Mouse (Mus musculus) heart, embryonic 15.5 days (tissue): Measurements from ENCODE around the gene Abcd3. TPM values are rescaled to one million over a fixed set of nuclear protein-coding genes. Genes with fewer than 3 reads are reported as not detected.
"Not testable (repeated sequence)": the region's sequence is repeated elsewhere in the genome, so short reads cannot be mapped to it uniquely, and the experiment has no call there.

Experiments
- ATAC-seq: fragments of 200-750 bp; cut with Nextera tagmentation; replicated peaks from 2 replicates; pipeline ENCODE4 v1.8.0; 2017; ENCODE audit warnings: low read depth, moderate TSS enrichment; ENCODE audit not compliant: insufficient number of reproducible peaks, insufficient read depth, low FRiP score
- H3K27ac ChIP-seq: fragments of 300-500 bp; sonication (generic); 2 replicates; pipeline ENCODE4 v1.5.1; 2015; ENCODE audit warnings: mild to moderate bottlenecking, inconsistent platforms
- H3K27me3 ChIP-seq: fragments of 300-500 bp; sonication (generic); 2 replicates; pipeline ENCODE4 v1.6.1; 2015; ENCODE audit warnings: inconsistent platforms
- H3K36me3 ChIP-seq: fragments of 300-500 bp; sonication (generic); 2 replicates; pipeline ENCODE4 v1.6.1; 2015; ENCODE audit warnings: mild to moderate bottlenecking, inconsistent platforms
- H3K4me1 ChIP-seq: fragments of 300-500 bp; sonication (generic); replicated peaks from 2 replicates; pipeline ENCODE4 v1.6.1; 2015; ENCODE audit warnings: inconsistent platforms
- H3K4me2 ChIP-seq: fragments of 300-500 bp; sonication (generic); 2 replicates; pipeline ENCODE4 v1.6.1; 2015; ENCODE audit warnings: inconsistent platforms, mild to moderate bottlenecking, moderate library complexity
- H3K4me3 ChIP-seq: fragments of 300-500 bp; sonication (generic); 2 replicates; pipeline ENCODE4 v1.5.1; 2015; ENCODE audit warnings: mild to moderate bottlenecking, inconsistent platforms
- H3K9ac ChIP-seq: fragments of 300-500 bp; sonication (generic); 2 replicates; pipeline ENCODE4 v1.6.1; 2015; ENCODE audit warnings: mild to moderate bottlenecking, inconsistent platforms
- H3K9me3 ChIP-seq: fragments of 300-500 bp; sonication (generic); replicated peaks from 2 replicates; pipeline ENCODE4 v1.6.1; 2016; ENCODE audit warnings: inconsistent platforms
- WGBS: fragments of 180-500 bp; shearing (Covaris S2); methylation state at CpG from one replicate; pipeline ENCODE4 v1.1.7; 2015; ENCODE audit warnings: mixed read lengths; 5-methylcytosine and 5-hydroxymethylcytosine counted together
- polyA plus RNA-seq: library from polyadenylated mRNA; unstranded; fragments of >200 nt; fragmentation: Nextera tagmentation; extraction: Ambion mirVana; gene quantifications from 2 replicates; pipeline ENCODE4 v1.2.1, GENCODE M21; 2015

Gene Abcd3
- polyA plus RNA-seq, 1 experiment from 2014 or later = 40.9 TPM

GRCm38 (mm10) chr3:121766818-121767217 is 48.3 kb downstream of the Abcd3 start:
- WGBS = 58% methylated on average over 5 of the region's 5 CpGs
- Histone ChIP-seq H3K4me1 (no peaks in the 10 kb centered on the region), H3K9me3 (no peaks in the 10 kb centered on the region), H3K27ac (no peak overlapping the region), H3K4me3 (no peak overlapping the region), H3K36me3 (peaks cover 63% of the 10 kb centered on the region), H3K27me3 (no peaks in the 10 kb centered on the region), H3K9ac (no peak overlapping the region), H3K4me2 (no peak overlapping the region)
- no peak for ATAC-seq

- Histone ChIP-seq H3K4me3 (no peak overlapping the region), H3K4me1 (no peaks in the 10 kb centered on the region), H3K27ac (no peak overlapping the region), H3K9me3 (no peaks in the 10 kb centered on the region), H3K9ac (no peak overlapping the region), H3K27me3 (no peaks in the 10 kb centered on the region), H3K4me2 (no peak overlapping the region), H3K36me3 (peaks cover 57% of the 10 kb centered on the region)
- no peak for ATAC-seq
Measured at GRCm38 (mm10) chr3:121766048-121766447, 49.1 kb downstream of the Abcd3 start.

- Histone ChIP-seq H3K9me3 (no peaks in the 10 kb centered on the region), H3K36me3 (peaks cover 49% of the 10 kb centered on the region), H3K27ac (no peak overlapping the region), H3K4me3 (no peak overlapping the region), H3K27me3 (no peaks in the 10 kb centered on the region), H3K4me2 (no peak overlapping the region), H3K9ac (no peak overlapping the region), H3K4me1 (no peaks in the 10 kb centered on the region)
- no peak for ATAC-seq
- 53% methylated on average over 4 of the region's 4 CpGs for WGBS
Measured at GRCm38 (mm10) chr3:121762056-121762852, 52.8 kb downstream of the Abcd3 start.

- Histone ChIP-seq H3K9me3 (no peaks in the 10 kb centered on the region), H3K4me1 (peaks cover 5% of the 10 kb centered on the region; the same call in 1 of the 2 replicates), H3K27me3 (no peaks in the 10 kb centered on the region), H3K9ac (no peak overlapping the region), H3K36me3 (peaks cover 22% of the 10 kb centered on the region), H3K4me3 (no peak overlapping the region), H3K27ac (no peak overlapping the region), H3K4me2 (no peak overlapping the region)
- ATAC-seq = no peak
- 57% methylated on average over 7 of the region's 7 CpGs for WGBS
Measured at GRCm38 (mm10) chr3:121758373-121758772, 56.7 kb downstream of the Abcd3 start.

GRCm38 (mm10) chr3:121755152-121755551 is 60.0 kb downstream of the Abcd3 start:
- WGBS = 22% methylated on average over 3 of the region's 3 CpGs
- Histone ChIP-seq H3K9ac (no peak overlapping the region), H3K4me2 (no peak overlapping the region), H3K36me3 (peaks cover 10% of the 10 kb centered on the region), H3K9me3 (no peaks in the 10 kb centered on the region), H3K27me3 (no peaks in the 10 kb centered on the region), H3K4me1 (peaks cover 5% of the 10 kb centered on the region; the same call in 1 of the 2 replicates), H3K4me3 (no peak overlapping the region), H3K27ac (no peak overlapping the region)
- no peak for ATAC-seq

- H3K4me1 ChIP-seq, ATAC-seq, H3K9ac ChIP-seq, H3K27ac ChIP-seq, H3K4me2 ChIP-seq, H3K27me3 ChIP-seq, H3K9me3 ChIP-seq, H3K36me3 ChIP-seq, H3K4me3 ChIP-seq: not testable (repeated sequence)
- 79% methylated on average over 10 of the region's 10 CpGs for WGBS
Measured at GRCm38 (mm10) chr3:121754319-121755090, 60.6 kb downstream of the Abcd3 start.

GRCm38 (mm10) chr3:121741186-121741848 is 73.8 kb downstream of the Abcd3 start:
- not testable (repeated sequence) for H3K4me3 ChIP-seq, H3K27ac ChIP-seq, H3K4me2 ChIP-seq, H3K9ac ChIP-seq, H3K9me3 ChIP-seq, ATAC-seq, H3K27me3 ChIP-seq, H3K36me3 ChIP-seq
- 87% methylated on average over 4 of the region's 4 CpGs for WGBS
- peaks cover 13% of the 10 kb centered on the region for H3K4me1 ChIP-seq

- Histone ChIP-seq H3K9me3 (no peaks in the 10 kb centered on the region), H3K4me3 (no peak overlapping the region), H3K9ac (no peak overlapping the region), H3K27ac (no peak overlapping the region), H3K4me1 (peaks cover 21% of the 10 kb centered on the region), H3K4me2 (no peak overlapping the region), H3K27me3 (no peaks in the 10 kb centered on the region), H3K36me3 (no peaks in the 10 kb centered on the region)
- ATAC-seq = no peak
- WGBS = 34% methylated on average over 17 of the region's 17 CpGs
Measured at GRCm38 (mm10) chr3:121739489-121740213, 75.5 kb downstream of the Abcd3 start.

GRCm38 (mm10) chr3:121738742-121739342 is 76.3 kb downstream of the Abcd3 start:
- no peaks in the 10 kb centered on the region for H3K9me3 ChIP-seq
- H3K4me2 ChIP-seq = no peak overlapping the region
- ATAC-seq = no peak
- no peak overlapping the region for H3K9ac ChIP-seq
- WGBS = 70% methylated on average over 9 of the region's 9 CpGs
- peaks cover 21% of the 10 kb centered on the region for H3K4me1 ChIP-seq
- peaks cover 6% of the 10 kb centered on the region for H3K36me3 ChIP-seq
- H3K27ac ChIP-seq = no peak overlapping the region
- no peaks in the 10 kb centered on the region for H3K27me3 ChIP-seq
- no peak overlapping the region for H3K4me3 ChIP-seq

GRCm38 (mm10) chr3:121737901-121738300 is 77.2 kb downstream of the Abcd3 start:
- 78% methylated on average over 2 of the region's 2 CpGs for WGBS
- H3K27ac ChIP-seq = no peak overlapping the region
- no peak for ATAC-seq
- no peak overlapping the region for H3K9ac ChIP-seq
- H3K4me2 ChIP-seq = no peak overlapping the region
- no peaks in the 10 kb centered on the region for H3K9me3 ChIP-seq
- H3K36me3 ChIP-seq = peaks cover 7% of the 10 kb centered on the region
- H3K4me1 ChIP-seq = peaks cover 21% of the 10 kb centered on the region
- no peaks in the 10 kb centered on the region for H3K27me3 ChIP-seq
- no peak overlapping the region for H3K4me3 ChIP-seq
